Mouse (Mus musculus) brown adipose tissue, adult 24 weeks (tissue): ENCODE measurements at regions not wholly inside any gene's neighbourhood (a gene's known extent, or its start where the extent isn't known, plus 50 kb on each side); places are given as distances from the start of the nearest gene placed in this dataset.
A peak's percentile ranks its signal among the peaks of the same experiment; 100 is the strongest.

Experiments
- H3K27ac ChIP-seq: fragments of 200-500 bp; replicated peaks from 2 replicates; pipeline ENCODE4 v1.5.1; 2012; ENCODE audit warnings: low read depth, mild to moderate bottlenecking, low read length
- H3K4me1 ChIP-seq: fragments of 200-500 bp; 2 replicates; pipeline ENCODE4 v1.6.1; 2012; ENCODE audit warnings: low read length, mixed read lengths; ENCODE audit not compliant: control insufficient read depth, insufficient read depth, insufficient read length
- H3K4me3 ChIP-seq: fragments of 200-500 bp; 2 replicates; pipeline ENCODE4 v1.5.1; 2012; ENCODE audit warnings: low read depth, mild to moderate bottlenecking, low read length, moderate library complexity; ENCODE audit not compliant: insufficient read depth

GRCm38 (mm10) chr3:52840160-52840953 lies 176.7 kb downstream of the Cog6 start:
- Histone ChIP-seq H3K27ac (no peak overlapping the region), H3K4me1 (0 out of 2 replicates have a peak, but pooled peaks cover 2% of the 10 kb centered on the region), H3K4me3 (no peak overlapping the region)

GRCm38 (mm10) chr3:52838020-52838419 lies 179.0 kb downstream of the Cog6 start:
- Histone ChIP-seq H3K4me3 (no peak overlapping the region), H3K27ac (no peak overlapping the region), H3K4me1 (0 out of 2 replicates have a peak, but pooled peaks cover 2% of the 10 kb centered on the region)

- 0 out of 2 replicates have a peak, but pooled peaks cover 2% of the 10 kb centered on the region for H3K4me1 ChIP-seq
- no peak overlapping the region for H3K4me3 ChIP-seq
- no peak overlapping the region for H3K27ac ChIP-seq
Measured at GRCm38 (mm10) chr3:52837527-52837926, 179.5 kb downstream of the Cog6 start.

- H3K27ac ChIP-seq: no peak overlapping the region
- 0 out of 2 replicates have a peak, but pooled peaks cover 2% of the 10 kb centered on the region for H3K4me1 ChIP-seq
- no peak overlapping the region for H3K4me3 ChIP-seq
Measured at GRCm38 (mm10) chr3:52836780-52837179, 180.3 kb downstream of the Cog6 start.

DNA sequence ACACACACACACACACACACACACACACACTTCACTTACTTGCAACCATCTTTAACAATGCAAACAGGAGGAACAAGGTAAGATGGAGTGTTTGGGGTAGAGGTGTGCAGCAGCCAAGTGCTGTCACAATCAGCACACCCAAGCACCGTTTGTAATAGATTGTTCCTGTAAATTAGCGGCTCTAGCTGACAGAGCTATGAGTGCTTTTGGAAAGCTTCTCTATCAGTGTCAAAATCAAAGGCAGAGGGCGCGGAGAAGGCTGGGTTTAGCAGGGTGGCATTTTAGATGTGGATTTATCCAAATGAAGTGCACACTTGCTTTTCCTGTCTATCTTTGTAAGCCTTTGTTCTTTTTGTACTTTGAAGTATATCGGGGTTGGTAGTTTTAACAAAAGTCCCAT lies 184.6 kb downstream of the Cog6 start:
- no peak overlapping the region for H3K27ac ChIP-seq
- H3K4me3 ChIP-seq: no peak overlapping the region
- no peaks in the 10 kb centered on the region for H3K4me1 ChIP-seq

- no peak overlapping the region for H3K27ac ChIP-seq
- no peak overlapping the region for H3K4me3 ChIP-seq
- H3K4me1 ChIP-seq: no peaks in the 10 kb centered on the region
Measured at GRCm38 (mm10) chr3:52831986-52832385, 185.1 kb downstream of the Cog6 start.

GRCm38 (mm10) chr3:52830101-52830500 lies 186.9 kb downstream of the Cog6 start:
- Histone ChIP-seq H3K4me1 (no peaks in the 10 kb centered on the region), H3K27ac (no peak overlapping the region), H3K4me3 (no peak overlapping the region)

GRCm38 (mm10) chr3:52829069-52829468 lies 188.0 kb downstream of the Cog6 start:
- Histone ChIP-seq H3K4me3 (no peak overlapping the region), H3K4me1 (no peaks in the 10 kb centered on the region), H3K27ac (no peak overlapping the region)

DNA sequence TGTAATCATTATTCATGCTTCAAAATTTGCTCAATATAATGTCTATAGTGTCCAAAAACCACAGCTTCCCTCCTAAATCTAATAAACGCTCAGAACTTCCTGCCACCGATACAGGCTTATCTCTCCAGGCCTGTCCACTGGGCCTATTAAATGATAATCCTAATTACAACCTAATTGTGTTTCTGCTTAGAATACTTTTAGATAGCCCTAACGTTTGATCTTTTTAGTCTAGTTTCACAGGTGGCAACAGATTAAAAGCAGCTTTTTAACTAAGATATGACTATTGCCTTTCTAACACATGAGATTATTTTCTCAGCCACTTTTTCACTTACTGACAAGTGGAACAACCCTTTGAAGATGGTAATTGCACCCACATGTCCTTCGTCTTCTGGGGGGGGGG lies 188.6 kb downstream of the Cog6 start:
- Histone ChIP-seq H3K27ac (no peak overlapping the region), H3K4me3 (no peak overlapping the region)

GRCm38 (mm10) chr3:52822848-52823247 lies 194.2 kb downstream of the Cog6 start:
- H3K4me3 ChIP-seq: no peak overlapping the region
- peaks cover under 1% of the 10 kb centered on the region; the same call in 1 of the 2 replicates for H3K4me1 ChIP-seq
- no peak overlapping the region for H3K27ac ChIP-seq

More for the DNA sequence above, 188.6 kb downstream of the Cog6 start:
- no peaks in the 10 kb centered on the region for H3K4me1 ChIP-seq

- H3K27ac ChIP-seq: no peak overlapping the region
- peaks cover 3% of the 10 kb centered on the region; the same call in 1 of the 2 replicates for H3K4me1 ChIP-seq
- H3K4me3 ChIP-seq: no peak overlapping the region
Measured at GRCm38 (mm10) chr3:52821450-52821849, 195.6 kb downstream of the Cog6 start.

GRCm38 (mm10) chr3:52818401-52818800 lies 198.6 kb downstream of the Cog6 start:
- H3K4me3 ChIP-seq: no peak overlapping the region
- peaks cover 3% of the 10 kb centered on the region; the same call in 1 of the 2 replicates for H3K4me1 ChIP-seq
- peak overlapping the region; percentile 78 for H3K27ac ChIP-seq

GRCm38 (mm10) chr3:52817416-52817815 lies 199.6 kb downstream of the Cog6 start:
- Histone ChIP-seq H3K27ac (peak overlapping the region; percentile 78), H3K4me3 (no peak overlapping the region)

GRCm38 (mm10) chr3:52815497-52815896 lies 201.5 kb downstream of the Cog6 start:
- Histone ChIP-seq H3K4me1 (peaks cover 3% of the 10 kb centered on the region; the same call in 1 of the 2 replicates), H3K4me3 (no peak overlapping the region), H3K27ac (no peak overlapping the region)

More at GRCm38 (mm10) chr3:52817416-52817815, 199.6 kb downstream of the Cog6 start:
- H3K4me1 ChIP-seq: peaks cover 3% of the 10 kb centered on the region; the same call in 1 of the 2 replicates

- Histone ChIP-seq H3K4me3 (no peak overlapping the region), H3K4me1 (no peaks in the 10 kb centered on the region), H3K27ac (no peak overlapping the region)
Measured at GRCm38 (mm10) chr3:52802324-52802723, 214.7 kb downstream of the Cog6 start.

- Histone ChIP-seq H3K27ac (no peak overlapping the region), H3K4me1 (no peaks in the 10 kb centered on the region), H3K4me3 (no peak overlapping the region)
Measured at GRCm38 (mm10) chr3:52801446-52801845, 215.6 kb downstream of the Cog6 start.
